Mouse (Mus musculus): ENCODE measurements around the gene 1700029H14Rik.

GRCm38 (mm10) chr8:13594884-13595323 is 32.6 kb upstream of the 1700029H14Rik start:
- TF ChIP-seq HCFC1 (IDR thresholded peaks at IDR 0.05; ENCODE audit: borderline replicate concordance, insufficient read depth, low read length) (no peak), ZNF384 (IDR thresholded peaks at IDR 0.05; ENCODE audit: low read depth, low read length) (no peak), CHD2 (IDR thresholded peaks at IDR 0.05; ENCODE audit: low read depth, low read length) (no peak), MAFK (IDR thresholded peaks at IDR 0.05; ENCODE audit: insufficient read depth, low read depth, low read length) (no peak)

Measured in ES-E14 (cell line).